Mouse (Mus musculus): ENCODE measurements around the gene Wrap73.
A peak's percentile ranks its signal among the peaks of the same experiment; 100 is the strongest.

Wrap73 gene

GRCm38 (mm10) chr4:154139671-154140181, 2.4 kb upstream of the Wrap73 start:
- DNase-seq (ENCODE audit: low spot score) = no peak

DNA sequence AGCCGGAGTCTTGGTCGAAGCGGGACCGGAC, 2.2 kb upstream of the Wrap73 start, which contains the start of gene Trp73:
Gene Trp73 (minus strand): TSS at position 27 of the 31 bp plus-strand sequence.
- no peak for DNase-seq (ENCODE audit: low spot score)

- DNase-seq (ENCODE audit: low spot score) = no peak
Observed at GRCm38 (mm10) chr4:154140213-154141008, 1.8 kb upstream of the Wrap73 start.

GRCm38 (mm10) chr4:154141009-154141867, 934 bp upstream of the Wrap73 start:
- DNase-seq (ENCODE audit: low spot score) = no peak

DNA sequence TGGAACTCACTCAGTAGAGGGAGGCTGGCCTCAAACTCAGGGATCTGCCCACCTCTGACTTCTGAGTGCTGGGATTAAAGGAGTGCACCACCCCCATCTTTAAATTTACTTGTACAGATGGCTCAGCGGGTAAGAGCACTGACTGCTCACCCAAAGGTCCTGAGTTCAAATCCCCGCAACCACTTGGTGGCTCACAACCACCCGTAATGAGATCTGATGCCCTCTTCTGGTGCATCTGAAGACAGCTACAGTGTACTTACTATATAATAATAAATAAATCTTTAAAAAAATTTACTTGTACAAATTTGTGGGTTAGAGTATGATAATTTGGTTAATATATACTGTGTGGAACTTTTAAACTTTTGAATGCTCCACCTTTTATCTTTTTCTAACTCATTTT, 2.5 kb downstream of the Wrap73 start:
- DNase-seq (ENCODE audit: low spot score) = no peak

DNA sequence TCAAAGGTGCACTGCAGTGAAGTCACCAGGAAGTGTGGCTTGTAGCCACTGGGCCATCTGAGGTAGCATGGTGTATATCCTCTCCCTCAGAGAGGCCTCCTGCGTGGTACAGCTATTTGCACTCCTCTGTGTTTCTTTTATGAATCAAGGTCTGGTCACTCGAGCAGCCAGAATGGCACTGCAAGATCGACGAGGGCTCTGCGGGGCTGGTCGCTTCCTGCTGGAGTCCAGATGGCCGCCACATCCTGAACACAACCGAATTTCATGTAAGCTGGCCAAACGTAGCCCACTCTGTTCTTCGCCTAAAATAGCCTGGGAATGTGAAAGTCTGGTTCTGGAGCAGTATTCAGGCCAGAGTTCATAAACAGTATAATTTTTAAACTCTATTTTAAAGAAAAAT, 4.2 kb downstream of the Wrap73 start:
- no peak for DNase-seq (ENCODE audit: low spot score)

GRCm38 (mm10) chr4:154154104-154154503, 11.9 kb downstream of the Wrap73 start:
- no peak for DNase-seq (ENCODE audit: low spot score)

DNA sequence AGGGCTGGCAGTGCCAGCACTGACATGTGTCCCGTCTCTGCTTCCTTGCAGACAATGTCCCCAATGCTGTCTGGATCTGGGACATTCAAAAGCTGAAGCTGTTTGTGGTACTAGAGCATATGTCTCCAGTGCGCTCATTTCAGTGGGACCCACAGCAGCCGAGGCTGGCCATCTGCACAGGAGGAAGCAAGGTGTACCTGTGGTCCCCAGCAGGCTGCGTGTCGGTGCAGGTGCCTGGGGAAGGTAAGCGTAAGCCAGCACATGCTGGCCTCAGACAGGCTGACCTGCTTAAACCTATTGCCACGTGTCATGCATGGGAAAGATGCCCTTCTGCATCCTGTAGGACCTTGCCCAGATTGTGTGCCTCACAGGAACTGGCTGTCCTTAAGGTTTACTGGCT, 13.9 kb downstream of the Wrap73 start:
- no peak for DNase-seq (ENCODE audit: low spot score)

- DNase-seq (ENCODE audit: low spot score) = no peak
Observed at GRCm38 (mm10) chr4:154157970-154158662, 15.9 kb downstream of the Wrap73 start.

DNA sequence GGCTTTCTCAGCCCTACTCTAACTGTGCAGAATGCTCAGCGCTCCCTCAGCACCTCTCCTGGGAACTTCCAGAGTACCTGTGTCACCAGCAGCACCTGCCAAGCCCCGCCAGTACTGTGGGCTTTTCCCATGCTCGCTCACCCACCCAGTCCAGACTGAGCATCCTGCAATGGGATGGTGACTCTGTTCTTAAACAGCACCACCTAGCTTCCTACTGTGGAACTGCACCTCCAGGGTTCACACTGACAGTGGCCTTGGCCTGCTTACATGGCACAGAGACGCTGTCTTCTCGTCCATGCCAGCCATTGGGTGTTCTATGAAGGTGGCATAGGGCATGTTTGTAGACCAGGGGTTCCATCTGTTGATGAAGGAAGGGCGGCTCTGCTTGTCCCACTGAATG, 16.8 kb downstream of the Wrap73 start:
- peak; percentile 57 for DNase-seq (ENCODE audit: low spot score)

GRCm38 (mm10) chr4:154159961-154160537, 17.9 kb downstream of the Wrap73 start:
- DNase-seq (ENCODE audit: low spot score) = no peak

GRCm38 (mm10) chr4:154160538-154161390, 18.6 kb downstream of the Wrap73 start, which contains the start of gene Tprgl:
Tprgl (minus strand) TSS chr4:154160666.
- peak; percentile 94 for DNase-seq (ENCODE audit: low spot score)

DNA sequence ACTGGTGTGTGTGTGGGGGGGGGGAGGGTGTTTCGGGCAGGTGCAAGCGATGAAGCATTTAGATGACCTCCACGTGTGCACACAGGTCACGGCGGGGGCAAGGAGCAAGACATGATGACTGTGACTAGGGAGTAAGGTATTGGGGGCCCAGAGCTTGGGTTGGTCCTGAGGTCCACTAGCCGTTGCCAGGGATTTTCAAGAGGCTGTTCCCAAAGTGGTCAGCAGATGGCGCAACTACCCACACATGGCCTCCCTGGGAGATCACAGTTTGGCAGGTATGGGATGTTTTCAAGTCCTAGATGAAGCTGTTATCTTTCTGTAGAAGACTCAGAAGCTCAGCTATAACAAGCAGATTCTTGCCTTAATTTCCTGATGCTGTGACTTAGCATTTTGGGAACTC, 21.1 kb downstream of the Wrap73 start:
- DNase-seq (ENCODE audit: low spot score) = no peak

- DNase-seq (ENCODE audit: low spot score) = no peak
Observed at GRCm38 (mm10) chr4:154167053-154167452, 24.9 kb downstream of the Wrap73 start.

DNA sequence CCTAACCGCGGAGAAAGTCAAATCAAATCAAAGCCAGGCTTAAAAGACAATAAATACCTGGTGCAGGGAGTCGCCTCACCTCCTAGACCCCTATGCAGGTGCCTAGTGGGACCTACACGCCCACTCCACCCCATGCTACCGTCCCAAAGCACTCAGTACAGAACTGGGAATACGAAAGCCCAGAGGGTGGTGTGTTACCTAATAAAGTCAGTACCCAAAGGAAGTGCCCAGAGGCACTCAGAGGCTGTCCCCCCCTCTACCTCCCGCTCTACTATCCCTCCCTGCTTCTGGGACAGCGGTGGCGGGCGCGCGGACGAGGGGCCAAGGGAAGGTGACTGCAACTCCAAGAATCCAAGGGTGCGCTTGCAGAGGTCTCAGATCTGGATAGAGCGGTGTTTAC, 27.8 kb downstream of the Wrap73 start:
- no peak for DNase-seq (ENCODE audit: low spot score)

DNA sequence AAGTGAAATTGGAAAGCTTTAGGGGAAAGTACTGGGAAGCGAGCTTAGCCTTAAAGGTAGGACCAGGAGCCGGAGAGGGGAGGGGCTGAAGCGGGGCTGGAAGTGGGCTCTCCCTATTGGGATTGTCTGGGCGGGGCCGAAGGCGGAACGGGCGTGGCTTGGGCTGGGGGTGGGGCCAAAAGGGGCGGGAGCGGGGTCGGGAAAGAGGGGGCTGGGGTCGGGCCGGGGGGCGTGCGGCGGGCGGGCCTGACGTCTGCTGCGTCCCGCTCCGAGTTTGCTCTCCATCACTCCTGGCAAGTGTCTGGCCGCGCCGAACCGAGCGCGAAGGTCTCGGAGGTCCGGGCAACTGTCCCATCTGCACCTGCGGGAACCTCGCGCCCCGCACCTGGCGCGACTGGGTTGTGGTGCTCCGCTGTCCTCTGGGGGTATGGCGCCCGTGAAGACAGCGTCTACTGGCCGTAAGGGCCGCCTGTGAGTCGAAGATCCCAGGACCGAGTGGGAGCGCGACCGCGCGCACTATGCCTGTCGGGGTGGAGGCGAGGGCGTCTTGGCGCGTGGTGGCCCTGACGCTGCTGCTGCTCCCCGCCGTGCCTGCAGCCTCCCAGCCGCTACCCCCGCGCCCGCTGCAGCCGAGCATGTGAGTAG, 28.5 kb downstream of the Wrap73 start, which contains the start of gene Megf6:
Gene Megf6 (plus strand): TSS at position 225 of the 645 bp plus-strand sequence.
- DNase-seq (ENCODE audit: low spot score) = no peak

DNA sequence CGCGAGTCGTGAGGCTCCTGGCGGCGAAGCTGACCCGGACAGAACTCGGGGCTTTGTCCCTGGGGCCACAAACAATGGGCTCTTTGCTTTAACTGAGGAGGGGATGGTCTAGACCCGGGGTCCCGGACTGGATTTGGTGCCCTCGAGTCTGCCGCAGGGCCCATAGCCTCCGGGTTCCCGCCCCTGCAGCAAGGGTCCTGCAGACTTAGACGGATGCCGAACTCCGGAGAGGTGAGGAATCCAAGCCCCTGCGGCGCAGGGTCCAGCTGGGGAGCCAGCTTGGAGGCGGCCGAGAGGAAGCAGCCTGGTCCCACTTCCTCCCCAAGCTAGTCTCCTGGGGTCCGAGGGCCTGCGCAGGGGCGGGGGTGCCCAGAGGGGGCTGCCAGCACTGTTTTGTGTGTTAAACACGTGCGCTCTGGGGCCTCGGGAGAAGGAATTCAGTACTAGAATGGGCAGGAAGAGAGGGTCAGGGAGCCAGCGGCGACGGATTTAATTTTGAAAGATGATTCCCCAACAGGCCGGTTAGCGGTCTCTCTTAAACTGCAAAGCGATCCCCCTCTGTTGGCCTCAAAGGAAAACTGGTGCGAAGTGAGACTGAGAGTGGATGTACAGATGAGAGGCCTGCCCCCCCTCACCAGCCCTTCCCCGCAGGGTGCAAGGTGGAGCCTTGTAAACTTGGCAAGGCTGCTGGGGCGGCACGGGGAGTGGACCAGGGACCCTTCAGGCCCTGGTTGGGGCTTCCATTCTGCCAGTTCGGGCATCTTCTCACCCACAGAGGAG, 29.2 kb downstream of the Wrap73 start:
- DNase-seq (ENCODE audit: low spot score) = no peak

DNA sequence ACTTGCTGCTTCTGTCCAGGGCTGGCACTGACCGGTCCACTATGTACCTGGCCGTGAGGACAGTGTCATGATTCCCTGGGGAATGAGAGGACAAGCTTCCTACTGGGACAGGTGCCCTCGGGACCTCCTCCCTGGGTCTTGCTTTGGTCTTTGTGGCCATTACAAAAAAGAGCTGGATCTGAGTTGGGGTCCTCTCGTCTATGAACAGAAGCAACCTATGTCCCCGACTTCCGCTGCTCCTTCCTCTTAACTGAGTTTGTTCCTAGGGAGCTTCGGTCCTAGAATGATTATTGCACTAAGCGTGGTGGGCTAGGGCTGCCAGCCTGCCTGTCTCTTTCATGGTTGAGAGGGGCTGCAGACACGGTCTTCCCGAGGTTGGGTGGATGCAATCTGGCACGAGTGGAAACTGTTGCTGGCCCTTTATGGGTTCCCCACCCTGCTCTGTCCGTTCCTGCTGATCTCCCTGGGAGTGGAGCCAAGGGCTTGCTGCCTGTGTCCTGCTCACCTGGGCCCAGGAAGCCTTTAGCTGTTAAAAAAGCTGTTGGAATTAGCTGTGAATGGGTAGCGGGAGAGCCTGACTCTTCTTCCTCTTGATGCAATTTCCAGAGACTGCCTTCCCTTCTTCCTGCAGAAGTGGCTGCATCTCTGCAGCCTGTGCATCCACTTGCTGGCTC, 29.9 kb downstream of the Wrap73 start:
- DNase-seq (ENCODE audit: low spot score) = no peak

DNA sequence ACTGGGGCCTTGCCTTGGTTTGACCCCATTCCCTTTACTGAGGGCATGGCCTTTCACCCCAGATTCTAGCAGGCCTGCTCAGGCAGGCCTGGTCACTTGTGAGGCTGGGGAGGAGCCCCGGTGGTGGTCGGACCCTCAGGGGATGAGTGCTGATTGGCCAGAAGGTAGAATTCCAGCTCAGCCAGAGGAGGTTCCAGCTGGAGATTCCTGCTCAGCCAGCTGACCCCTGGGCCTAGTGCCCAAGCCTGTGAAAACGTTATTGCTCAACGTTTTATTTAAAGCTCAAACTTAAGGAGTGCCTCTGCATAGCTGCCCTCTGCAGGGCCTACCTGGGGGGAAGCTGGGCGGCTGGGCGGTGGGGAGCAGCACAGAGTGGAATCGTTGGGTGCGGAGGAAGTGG, 35.1 kb downstream of the Wrap73 start:
- DNase-seq (ENCODE audit: low spot score) = no peak

- DNase-seq (ENCODE audit: low spot score) = no peak
Observed at GRCm38 (mm10) chr4:154181001-154181400, 38.8 kb downstream of the Wrap73 start.

Measured in urinary bladder, postnatal 10 days (tissue).